Mouse (Mus musculus) retina, postnatal 1 day (tissue): ENCODE data around the gene Bbof1.

Experiments used
- DNase-seq: peaks from one replicate; pipeline ENCODE4 v3.0.0-alpha.2; 2012

Bbof1 gene

DNA sequence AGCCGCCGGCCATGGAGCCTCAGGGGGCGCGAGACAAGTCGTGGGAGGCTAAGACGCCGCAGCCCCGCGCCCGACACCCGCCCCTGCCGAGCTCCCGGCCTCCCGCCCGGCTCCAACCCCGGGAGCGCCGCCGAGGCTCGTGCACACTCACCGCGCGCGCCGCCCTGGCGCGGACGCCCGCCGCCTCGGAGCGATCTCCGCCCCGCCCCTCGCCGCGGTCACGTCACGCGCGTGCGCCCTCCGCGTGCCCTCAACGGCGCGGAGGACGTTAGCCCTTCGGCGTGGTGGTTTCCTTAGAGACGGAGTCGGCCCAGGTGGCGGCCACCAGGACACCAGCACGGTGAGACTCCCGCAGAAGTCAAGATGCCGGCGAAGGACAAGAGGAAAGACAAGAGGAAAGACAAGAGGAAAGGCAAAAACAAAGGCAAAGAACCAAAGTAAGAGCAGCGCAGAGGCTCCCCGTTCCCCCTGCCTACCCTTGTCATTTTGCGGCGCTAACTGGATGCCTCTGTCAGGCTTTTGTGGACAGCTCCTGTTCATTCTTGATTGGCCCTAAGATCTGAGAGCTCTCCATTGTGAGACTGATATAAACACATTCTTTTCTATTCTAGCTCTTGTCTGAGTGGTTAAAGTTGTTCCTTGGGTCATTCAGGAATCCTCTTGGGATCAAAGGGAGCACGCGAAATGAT is at the start of gene Bbof1, which contains the start of gene Entpd5:
Bbof1 (plus strand) TSS at position 253 of the 689 bp plus-strand sequence.
Entpd5 (minus strand) TSS at position 211 of the 689 bp plus-strand sequence.
- DNase-seq: peak; percentile 94

DNA sequence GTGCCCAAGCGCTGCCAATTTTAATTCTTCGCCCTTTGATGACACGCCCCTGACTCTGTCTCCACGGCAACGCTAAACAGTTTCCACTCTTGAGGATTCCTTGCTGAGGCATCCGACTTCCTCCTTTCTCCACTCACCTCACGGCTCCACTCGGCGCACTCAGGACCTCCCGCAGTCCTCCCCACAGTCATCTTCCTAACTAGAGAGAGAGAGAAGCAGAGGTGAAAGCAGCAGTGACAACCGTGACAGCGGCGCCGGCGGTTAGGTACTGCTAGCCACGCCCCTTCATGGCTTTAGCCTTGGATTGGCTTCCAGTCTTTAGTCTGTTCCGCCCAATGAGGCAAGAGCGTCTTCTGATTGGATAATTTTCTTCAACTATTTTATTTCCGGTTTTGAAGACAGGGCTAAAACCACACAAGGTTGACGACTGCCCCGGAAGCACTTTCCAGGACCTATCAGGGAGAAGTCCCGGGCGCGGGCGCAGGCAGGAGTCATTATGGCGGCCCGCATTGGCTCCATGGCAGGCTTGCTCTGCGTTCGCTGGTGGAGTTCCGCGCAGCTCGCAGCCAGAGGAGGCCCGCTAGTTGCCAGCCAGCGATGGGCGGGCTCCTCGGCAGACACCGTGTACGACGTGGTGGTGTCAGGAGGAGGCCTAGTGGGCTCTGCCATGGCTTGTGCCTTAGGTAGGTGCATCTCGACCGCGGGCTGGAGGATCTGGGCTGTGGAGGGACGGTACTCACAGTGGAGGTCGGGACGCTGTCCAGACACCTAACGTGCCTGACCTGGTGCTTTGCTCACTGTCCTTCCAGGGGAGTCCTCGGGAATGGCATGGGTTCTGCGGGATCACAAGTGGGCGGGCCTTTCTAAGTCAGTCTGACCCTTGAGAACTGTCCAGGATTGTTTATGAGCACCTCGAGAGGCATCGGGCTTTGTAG is 47.0 kb upstream of the Bbof1 start, which contains the start of the genes Coq6 and Fam161b:
Coq6 (plus strand) TSS at position 103 of the 935 bp plus-strand sequence.
Fam161b (minus strand) TSS at position 279 of the 935 bp plus-strand sequence.
- peak; percentile 100 for DNase-seq

DNA sequence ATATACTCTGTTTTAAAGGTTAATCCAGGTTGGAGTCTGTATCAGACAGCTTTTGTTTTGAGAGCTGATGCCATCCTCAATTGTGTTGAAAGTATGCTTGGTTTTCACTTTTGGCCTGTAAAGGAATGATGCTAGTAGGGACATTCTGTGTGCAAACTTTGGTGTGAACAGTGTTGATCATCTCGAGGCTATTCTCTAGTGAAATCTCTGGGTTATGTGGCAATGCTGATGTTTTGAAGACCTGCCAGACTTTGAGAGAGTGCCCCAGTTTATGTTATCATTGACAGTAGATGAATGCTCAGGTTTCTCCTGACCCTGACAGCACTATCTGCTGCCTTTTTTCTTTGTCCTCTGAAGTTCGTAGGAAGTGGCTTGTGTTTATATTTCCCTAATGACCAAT is 46.0 kb upstream of the Bbof1 start:
- DNase-seq: no peak

GRCm38 (mm10) chr12:84364291-84364690 is 44.6 kb upstream of the Bbof1 start:
- no peak for DNase-seq

GRCm38 (mm10) chr12:84365137-84365536 is 43.7 kb upstream of the Bbof1 start:
- DNase-seq: no peak

GRCm38 (mm10) chr12:84366971-84367370 is 41.9 kb upstream of the Bbof1 start:
- no peak for DNase-seq

- no peak for DNase-seq
Observed at GRCm38 (mm10) chr12:84371647-84372046, 37.2 kb upstream of the Bbof1 start.

GRCm38 (mm10) chr12:84373831-84374481 is 34.9 kb upstream of the Bbof1 start:
- no peak for DNase-seq

GRCm38 (mm10) chr12:84382369-84382768 is 26.5 kb upstream of the Bbof1 start:
- DNase-seq: no peak

DNA sequence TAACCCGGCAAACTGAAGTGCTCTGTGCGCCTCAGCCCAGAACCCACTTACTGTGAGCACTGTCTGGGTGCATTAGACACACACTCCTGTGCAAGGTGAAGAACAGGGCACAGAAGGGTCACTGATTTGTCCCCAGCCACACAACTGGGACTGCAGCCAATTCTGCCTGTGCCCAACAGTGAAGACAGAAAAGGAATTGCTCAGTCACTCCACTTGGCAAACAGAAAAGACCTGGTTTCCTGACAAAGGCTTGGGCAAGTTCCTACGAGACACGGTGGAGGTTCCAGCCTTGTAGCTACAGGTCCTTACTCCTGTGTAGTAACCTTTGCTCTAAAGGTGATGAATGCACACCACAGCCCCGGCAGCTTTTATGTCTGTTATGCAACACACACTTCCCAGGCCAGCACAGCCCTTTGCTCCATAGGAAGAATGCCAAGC is 24.2 kb upstream of the Bbof1 start:
- DNase-seq: no peak

DNA sequence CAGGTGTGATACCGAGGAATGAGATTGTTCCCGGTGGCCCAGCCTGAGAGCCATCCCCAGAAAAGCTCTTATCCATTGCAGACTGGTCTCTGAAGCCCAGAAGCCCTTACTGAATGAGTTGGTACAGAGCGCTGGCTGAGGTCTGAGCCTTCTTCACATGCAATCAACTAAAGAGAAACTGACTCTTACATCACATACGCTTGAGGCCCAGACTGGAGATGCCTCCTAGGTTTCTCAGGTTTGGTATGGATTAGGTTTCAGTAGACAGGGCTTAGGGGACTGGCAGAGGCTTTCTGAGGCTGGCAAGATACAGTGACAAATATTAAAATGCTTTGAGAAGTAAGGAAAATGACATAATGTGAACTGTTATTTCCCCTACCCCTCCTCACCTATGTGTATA is 23.5 kb upstream of the Bbof1 start:
- DNase-seq: no peak

DNA sequence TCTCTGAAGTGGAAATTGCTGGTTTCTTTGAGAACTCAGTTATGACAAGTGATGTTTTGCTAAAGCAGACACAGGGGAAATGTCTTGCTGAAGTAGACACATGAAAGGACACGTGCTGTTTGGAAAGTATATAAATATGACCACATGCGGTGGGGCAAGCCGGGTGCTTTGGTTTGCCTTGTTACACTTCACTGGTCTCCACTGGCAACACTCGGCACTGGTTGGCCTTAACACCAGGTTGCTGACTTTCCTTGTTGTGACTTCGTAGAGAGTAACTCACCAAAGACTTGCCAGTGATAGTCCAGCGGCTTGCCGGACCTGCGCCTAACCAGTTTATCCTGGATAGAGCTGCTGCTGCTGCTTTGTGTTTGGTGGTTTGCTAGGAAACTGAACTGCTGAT is 20.8 kb upstream of the Bbof1 start:
- no peak for DNase-seq

DNA sequence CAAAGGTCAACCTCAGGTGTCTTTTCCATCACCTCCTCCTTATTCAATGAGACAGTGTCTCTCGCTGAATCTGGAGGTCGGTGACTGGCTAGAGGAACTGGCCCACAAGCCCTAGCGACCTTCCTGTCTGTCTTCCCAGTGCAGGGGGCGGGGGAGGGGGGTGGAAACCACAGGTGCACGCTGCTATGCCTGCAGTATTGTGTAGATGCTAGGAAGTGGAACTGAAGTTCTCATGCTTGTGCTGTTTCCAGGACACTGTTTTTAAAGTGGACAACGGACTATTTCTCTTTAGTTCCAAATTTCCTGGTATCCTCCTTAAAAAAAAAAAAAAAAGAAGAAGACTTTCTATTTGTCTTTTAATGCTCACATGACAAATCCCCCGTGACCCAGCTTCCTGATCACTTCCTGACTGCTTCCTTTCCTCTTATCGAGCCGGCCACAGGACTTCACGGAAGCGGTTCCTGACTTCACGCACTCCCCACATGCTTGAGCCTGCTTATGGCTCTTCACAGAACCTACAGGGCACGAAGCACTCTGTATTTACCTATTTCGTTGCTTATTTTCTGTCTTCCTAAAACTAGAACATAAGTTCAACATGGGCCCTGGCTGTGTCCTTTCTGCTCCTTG is 20.0 kb upstream of the Bbof1 start:
- DNase-seq: no peak

GRCm38 (mm10) chr12:84390336-84390735 is 18.5 kb upstream of the Bbof1 start:
- DNase-seq: no peak

- DNase-seq: no peak
Observed at GRCm38 (mm10) chr12:84392681-84393080, 16.2 kb upstream of the Bbof1 start.

DNA sequence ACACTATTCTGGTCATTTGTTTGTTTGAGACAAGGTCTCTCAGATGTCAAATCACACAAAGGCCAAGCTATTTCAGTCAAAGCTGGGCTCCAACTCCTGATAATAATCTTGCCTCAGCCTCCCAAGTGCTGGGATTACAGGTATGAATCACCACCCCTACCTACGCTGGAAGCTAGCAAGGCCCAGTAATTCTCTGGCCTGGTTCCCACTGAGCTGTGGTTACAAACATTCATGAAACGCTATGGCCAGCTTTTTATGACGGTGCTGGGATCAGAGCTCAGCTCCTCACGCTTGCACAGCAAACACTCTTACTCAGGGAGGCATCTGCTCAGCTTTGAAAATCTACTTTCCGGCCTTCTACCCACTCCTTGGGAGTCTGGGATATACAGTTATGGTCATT is 15.0 kb upstream of the Bbof1 start:
- no peak for DNase-seq

- DNase-seq: no peak
Observed at GRCm38 (mm10) chr12:84396947-84397679, 11.8 kb upstream of the Bbof1 start.

DNA sequence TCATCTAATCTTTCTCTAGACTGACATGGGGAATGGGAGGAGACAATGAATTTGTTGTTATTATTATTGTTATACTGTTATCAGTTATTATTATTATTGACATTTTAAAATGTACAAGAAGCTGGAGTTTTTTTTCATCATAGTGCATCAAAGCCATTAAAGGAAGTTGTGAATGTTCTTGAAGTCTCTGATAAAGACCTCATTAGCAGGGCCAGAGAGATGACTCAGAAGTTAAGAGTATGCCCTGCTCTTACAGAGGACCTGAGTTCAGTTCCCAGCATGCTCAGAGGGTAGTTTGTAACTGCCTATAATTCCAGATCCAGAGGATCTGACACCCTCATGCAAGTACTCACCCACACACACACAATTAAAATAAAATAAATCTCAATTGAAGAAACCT is 11.2 kb upstream of the Bbof1 start:
- DNase-seq: no peak

DNA sequence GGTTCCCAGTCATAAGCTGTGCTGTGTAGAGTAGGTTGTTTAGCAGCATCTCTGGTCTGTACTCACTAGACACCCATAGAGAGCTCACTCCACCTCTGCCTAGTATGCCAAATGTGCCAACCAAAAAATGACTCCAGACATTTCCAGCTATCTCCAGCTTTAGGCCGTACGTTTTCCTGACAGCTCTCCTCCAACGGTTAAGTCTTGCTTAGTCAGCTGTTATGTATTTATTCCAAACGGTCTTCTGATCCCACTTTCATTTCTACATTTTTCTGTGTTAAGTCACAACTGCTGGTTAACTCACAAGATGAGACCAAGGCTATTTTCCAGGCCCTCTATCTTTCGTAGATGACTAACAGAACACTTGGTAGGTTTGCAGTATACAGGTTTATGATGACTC is 10.2 kb upstream of the Bbof1 start:
- no peak for DNase-seq

GRCm38 (mm10) chr12:84399135-84399534 is 9.7 kb upstream of the Bbof1 start:
- no peak for DNase-seq

DNA sequence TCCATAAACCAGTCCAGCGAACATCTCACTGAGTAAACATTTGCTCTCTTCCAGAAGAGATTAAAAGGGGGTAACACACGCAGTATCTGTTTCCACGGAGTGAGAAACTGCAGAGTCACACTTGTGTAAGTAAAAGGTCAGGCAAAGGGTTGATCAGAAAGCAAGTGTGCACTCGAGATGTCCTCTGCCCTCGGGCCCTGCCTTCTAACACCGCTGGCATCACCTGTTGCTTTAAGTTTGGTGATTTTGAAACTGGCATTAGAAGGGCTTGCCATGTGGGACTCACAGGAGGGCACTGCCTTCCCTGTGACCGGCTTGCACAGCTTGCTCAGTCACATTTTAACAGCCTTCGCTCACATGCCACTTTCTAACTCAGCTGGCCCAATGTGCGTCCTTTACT is 9.2 kb upstream of the Bbof1 start:
- DNase-seq: no peak

GRCm38 (mm10) chr12:84400068-84400467 is 8.8 kb upstream of the Bbof1 start:
- no peak for DNase-seq
